Mouse (Mus musculus) adrenal gland (tissue): ENCODE data around the gene Vgll4.

Source experiments
- intact Hi-C: fragments of 180-260 bp; cut with DNase I; formaldehyde crosslinking; loops from one replicate; pipeline ENCODE4 v1.15.1; 2025

Gene Vgll4

DNA sequence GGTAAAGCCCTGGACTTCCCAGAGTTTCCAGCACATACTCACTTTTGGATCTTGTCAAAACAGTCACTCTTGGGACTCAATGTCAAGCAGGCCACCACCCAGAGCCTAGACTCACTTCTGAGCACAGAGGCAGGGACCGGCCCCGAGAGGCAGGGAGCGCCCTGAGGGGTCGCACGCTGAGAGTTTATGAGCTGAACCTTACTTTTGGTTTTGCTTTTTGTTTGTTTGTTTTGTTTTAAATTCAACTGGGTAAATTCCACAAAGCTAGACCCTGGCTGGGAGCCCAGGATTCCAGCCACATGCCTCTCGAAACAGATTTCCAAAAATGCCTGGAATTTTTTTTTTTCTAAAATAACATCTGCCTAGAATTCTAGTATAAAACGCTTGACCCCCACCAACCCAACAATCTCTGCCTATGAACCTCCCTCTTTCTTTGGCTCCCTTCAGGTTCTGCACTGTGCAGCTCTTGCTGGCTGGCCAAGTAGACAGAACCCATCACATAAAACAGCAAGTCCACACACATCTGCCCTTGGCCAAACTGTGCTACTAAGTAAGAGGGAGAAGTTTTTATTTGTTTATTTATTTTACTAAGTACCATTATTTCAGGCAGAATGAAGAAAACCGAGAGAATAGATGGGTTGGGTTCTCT lies 28.5 kb downstream of the Vgll4 start:
- intact Hi-C loops, result no loop called here

DNA sequence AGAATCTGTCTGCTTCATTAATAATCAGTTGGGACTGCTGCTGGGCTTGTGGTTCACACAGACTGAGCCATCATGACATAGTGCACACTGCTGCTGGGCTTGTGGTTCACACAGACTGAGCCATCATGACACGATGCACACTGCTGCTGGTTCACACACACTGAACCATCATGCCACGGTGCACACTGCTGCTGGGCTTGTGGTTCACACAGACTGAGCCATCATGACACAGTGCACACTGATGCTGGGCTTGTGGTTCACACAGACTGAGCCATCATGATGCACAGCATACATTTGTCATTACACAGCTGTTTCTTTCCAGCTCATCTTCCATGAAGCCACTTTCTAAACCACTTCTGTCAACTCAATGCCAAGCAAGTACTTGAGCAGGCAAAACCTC lies 30.1 kb downstream of the Vgll4 start:
- intact Hi-C loops, result loop anchor here (10.0 kb wide), 1 partner anchor 455 kb away; no protein-coding TSS in a partner anchor

DNA sequence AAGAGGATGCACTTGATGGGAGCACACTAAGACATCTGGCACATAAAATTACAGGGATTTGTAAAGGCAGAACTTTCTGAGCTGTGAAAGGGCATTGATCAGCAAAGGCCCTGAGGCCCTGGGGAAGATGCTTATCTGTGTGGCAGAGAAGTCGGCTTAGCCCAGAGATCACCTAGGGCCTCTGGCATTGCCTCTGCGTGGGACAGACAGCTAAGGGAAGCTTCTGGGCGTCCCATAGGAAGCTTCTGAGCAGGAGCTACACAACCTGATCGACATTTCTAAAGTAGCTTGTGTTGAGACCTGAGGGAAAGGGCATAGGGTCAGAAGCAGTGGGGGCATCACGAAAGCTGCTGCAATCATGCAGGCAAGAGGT lies 32.9 kb downstream of the Vgll4 start:
- intact Hi-C loops, result loop anchor here (10.0 kb wide), 1 partner anchor 452 kb away; no protein-coding TSS in a partner anchor

DNA sequence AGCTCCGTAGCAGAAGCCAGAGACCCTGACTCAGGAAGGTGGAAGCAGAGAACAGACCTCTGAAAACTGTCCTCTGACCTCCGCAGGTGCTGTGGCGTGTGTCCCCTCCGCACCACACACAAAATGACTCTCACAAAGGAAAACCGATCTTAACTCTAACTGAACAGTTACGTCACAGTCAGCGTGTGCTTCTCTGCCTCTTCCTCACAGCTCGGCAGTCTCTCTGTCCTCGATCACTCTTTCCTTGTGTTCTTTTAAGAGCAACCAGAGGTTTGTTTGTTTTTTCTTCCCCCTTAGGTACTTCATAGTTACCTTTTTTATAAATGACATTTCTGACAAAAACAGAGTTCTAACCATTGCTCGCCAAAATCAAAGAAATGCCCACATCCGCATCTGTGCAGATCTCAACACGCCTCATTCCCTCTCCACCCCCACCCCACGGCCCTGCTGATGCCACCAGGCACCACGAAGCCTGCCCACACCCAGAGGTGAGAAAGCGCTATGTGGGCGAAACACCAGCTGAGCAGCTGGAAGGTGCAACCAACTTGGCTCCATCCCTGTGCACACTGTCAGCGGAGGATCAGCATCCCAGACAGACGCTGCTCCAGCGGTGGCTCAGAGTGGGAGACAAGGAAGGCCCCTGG lies 33.4 kb downstream of the Vgll4 start:
- intact Hi-C loops, result loop anchor here (10.0 kb wide), 1 partner anchor 452 kb away; no protein-coding TSS in a partner anchor

DNA sequence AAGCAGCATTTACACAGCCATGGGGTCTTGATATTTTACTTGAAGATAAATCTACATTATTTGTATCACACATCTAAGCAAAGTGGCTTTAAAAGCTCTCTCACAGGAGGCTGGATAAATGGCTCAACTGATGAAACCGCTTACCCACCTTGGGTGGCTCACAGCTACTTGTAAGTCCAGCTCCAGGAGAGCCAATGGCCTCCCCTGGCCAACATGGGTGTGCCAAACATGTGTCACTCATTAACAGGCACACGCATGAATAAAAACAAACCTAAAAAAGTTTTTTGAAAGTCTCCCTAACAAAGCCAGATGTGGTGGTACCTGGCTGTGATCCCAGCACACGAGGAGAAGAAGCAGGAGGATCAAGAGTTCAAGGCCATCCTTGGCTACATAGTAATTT lies 34.4 kb downstream of the Vgll4 start:
- intact Hi-C loops, result loop anchor here (10.0 kb wide), 1 partner anchor 451 kb away; no protein-coding TSS in a partner anchor

DNA sequence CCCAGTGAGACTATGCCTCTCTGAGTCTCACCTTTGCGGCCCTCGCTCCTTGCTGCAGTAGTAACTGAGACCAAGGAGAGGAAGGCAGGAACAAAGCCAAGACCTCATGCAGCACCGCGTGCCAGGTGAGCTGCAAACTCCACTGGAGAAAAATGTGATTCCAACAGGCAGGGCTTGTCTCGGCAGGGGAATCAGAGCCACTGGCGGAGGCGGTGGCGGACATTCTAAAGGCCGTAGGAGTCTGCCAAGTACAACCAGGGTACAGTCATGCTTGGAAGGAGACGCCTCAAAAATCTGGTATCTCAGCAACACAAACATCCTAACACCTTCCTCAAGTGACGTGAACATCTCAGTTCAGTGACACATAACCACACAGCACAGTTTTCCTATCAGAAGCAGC lies 35.7 kb downstream of the Vgll4 start:
- intact Hi-C loops, result loop anchor here (10.0 kb wide), 1 partner anchor 449 kb away; no protein-coding TSS in a partner anchor

DNA sequence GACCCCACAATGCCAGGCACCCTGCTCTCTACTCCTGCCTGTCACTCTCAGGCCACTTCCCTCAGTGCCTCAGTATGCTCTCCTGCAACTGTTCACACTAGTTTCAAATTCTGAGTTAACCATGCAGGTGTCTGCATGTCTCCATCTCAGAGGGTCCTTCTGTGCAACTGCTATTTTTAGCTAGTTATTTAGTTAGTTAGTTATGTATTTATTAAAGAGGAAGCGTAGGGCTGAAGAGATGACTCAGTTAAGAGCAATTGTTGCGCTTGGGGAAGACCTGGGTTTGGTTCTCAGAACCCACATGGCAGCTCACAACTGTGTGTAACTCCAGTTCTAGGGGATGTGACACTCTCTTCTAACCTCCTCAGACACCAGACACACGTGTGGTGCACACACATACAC lies 36.8 kb downstream of the Vgll4 start:
- intact Hi-C loops, result loop anchor here (10.0 kb wide), 1 partner anchor 448 kb away; no protein-coding TSS in a partner anchor

DNA sequence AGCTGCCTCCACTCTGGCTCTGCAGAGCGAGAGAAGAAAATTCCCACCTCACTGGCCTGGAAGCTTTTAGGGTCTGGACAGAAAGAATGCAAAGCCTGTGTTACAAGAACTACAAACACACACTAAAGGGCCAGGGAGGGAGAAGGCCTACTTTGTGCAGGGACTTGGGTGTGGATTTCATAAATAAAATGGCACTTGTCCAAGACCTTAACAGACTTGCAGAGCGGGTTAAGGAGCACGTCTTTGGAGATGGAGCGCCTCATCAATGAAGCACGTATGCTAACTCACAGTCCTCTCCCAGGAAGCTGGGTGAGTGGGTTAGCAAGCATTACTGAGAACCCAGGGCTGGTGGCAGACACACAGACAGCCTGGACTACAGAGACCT lies 37.7 kb downstream of the Vgll4 start:
- intact Hi-C loops, result loop anchor here (10.0 kb wide), 1 partner anchor 447 kb away; no protein-coding TSS in a partner anchor

DNA sequence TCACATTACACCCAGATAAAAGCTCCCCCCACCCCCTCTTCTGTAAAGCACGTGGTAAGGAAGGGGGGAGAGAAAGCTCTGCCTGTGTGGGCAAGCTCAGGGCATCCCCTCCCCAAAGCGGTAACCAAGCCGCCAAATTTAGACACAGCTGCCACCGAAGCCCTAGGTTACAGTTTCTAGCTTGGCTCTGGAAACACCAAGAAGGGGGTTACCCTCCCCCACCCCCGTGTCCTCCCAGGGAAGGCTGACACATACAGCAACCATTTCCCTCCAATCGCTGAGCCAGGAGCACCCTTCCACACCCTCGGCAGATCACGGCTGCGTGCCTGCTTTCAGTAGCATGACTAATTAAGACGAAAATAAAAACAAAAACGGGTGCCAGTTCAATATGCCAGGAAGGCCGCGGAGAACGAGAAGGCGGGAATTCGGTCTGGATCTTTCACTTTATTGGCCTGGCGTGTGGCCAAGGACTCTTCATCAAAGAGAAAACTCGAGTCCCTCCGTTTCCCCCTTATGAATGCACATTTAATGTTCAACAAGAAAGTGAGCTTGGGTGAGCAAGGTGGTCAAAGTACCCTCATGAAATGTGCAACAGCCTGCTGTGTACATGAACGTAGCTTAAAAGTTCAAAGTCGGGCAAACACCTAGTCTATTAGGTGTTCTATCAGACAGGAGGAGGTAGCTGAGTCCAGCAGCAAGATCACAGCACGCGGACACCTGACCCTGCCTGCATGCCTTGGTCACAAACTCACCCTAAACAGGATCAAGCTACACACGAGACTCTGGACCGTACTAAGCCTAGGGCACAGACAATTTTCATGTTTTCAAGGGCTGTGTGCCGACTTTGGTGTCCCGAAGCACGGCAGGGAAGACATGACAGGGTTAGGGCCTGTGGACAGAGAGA lies 38.3 kb downstream of the Vgll4 start:
- intact Hi-C loops, result loop anchor here (10.0 kb wide), 1 partner anchor 447 kb away; no protein-coding TSS in a partner anchor

DNA sequence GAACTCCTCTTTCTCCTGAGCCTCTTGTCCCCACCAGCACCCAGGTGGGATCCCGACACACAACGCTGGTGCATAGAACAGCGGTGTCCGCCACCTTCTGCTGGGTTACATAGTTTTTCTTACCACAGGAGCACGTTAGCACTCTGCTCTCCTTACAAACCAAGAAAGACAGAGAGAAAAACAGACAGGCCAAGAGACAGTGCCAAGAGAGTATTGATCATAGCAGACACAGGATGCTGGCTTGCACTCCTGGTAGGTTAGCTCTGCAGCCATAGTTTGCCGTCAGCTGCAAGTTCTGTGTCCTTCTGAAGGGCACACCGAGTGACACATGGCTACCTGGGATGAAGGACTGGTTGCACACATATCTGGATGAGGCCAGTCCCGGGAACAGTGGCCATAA lies 39.1 kb downstream of the Vgll4 start:
- intact Hi-C loops, result loop anchor here (10.0 kb wide), 1 partner anchor 446 kb away; no protein-coding TSS in a partner anchor

DNA sequence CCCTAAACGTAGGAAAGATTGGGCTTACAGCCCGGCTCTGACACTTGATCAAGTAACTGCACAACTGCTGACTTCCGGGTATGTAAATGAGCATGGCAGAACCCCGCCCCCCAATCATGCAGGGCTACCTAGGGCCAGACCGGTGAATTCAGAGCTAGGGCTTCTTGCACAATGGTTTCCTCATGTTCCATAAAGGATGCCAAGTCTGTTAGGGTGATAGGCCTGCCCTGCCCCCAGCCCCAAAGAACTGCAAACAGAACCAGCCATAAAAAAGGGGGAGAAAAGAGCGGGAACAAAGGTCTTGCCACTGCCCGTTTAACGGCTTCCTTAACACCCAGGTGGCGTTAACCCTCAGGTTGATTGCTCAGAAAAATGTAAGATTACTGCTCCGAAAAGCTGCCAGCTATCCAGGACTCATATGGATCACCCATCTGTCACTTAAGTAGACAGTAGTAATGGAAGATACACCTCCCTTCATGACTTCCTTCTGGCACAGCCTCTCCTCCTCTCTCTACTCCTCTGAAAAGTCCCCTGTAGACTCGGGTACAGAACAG lies 39.7 kb downstream of the Vgll4 start:
- intact Hi-C loops, result loop anchor here (10.0 kb wide), 1 partner anchor 445 kb away; no protein-coding TSS in a partner anchor

DNA sequence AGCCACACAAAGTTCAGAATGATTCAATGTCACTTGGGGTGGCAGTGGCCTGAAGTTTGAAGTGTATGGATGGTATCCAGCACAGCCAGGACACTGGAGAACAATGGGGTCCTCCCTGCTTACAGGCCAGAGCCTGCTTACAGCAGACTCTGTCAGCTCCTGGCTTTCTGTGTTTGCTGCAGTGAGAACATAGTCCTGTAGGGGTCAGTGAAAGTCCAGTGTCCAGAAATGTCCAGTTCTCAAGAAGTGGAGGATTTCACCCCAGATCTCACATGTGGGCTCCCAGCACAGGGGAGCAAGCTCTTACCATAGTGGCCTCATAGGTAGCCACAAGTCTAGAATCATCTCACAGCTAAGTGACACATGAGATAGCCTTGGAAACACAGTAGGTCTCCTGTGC lies 40.4 kb downstream of the Vgll4 start:
- intact Hi-C loops, result loop anchor here (1.0 to 5.0 kb wide), 2 partner anchors 80 to 98 kb away; no protein-coding TSS in a partner anchor

DNA sequence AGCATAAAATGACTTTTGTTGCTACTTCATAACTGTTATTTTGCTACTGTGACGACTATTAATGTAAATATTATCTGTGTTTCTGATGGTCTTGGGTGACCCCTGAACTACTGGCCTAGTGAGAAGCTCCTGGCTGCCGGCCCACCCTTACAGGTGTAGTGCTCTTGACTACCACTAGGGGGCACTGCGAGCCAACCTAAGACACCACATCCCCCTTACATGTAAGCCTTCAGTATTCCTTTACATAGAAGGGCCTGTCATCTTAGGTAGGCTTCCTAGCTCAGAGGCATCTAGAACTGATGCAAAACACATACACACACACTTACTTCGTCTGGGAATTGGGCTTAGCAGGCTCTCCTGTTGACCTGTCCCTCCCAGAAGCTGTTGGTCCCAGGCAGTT lies 41.3 kb downstream of the Vgll4 start:
- intact Hi-C loops, result loop anchor here (5.0 kb wide), 1 partner anchor 99 kb away; no protein-coding TSS in a partner anchor

DNA sequence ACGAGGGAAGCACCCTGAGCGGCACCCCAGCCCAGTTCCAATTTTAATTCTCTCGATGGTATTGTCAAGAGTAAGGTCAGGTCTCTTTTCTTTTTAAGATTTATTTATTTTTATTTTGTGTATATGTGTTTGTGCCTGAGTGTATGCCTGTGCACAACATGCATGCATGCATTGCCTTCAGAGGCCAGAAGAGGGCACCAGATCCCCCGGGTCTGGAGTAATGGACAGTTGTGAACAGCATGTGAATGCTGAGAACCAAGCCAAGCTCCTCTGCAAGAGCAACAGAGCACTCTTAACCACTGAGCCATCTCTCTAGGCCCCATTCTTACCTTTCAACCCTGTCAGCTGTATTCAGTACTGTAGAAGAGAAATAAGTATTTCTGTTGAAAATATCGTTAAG lies 42.4 kb downstream of the Vgll4 start:
- intact Hi-C loops, result loop anchor here (5.0 kb wide), 1 partner anchor 100 kb away; no protein-coding TSS in a partner anchor

DNA sequence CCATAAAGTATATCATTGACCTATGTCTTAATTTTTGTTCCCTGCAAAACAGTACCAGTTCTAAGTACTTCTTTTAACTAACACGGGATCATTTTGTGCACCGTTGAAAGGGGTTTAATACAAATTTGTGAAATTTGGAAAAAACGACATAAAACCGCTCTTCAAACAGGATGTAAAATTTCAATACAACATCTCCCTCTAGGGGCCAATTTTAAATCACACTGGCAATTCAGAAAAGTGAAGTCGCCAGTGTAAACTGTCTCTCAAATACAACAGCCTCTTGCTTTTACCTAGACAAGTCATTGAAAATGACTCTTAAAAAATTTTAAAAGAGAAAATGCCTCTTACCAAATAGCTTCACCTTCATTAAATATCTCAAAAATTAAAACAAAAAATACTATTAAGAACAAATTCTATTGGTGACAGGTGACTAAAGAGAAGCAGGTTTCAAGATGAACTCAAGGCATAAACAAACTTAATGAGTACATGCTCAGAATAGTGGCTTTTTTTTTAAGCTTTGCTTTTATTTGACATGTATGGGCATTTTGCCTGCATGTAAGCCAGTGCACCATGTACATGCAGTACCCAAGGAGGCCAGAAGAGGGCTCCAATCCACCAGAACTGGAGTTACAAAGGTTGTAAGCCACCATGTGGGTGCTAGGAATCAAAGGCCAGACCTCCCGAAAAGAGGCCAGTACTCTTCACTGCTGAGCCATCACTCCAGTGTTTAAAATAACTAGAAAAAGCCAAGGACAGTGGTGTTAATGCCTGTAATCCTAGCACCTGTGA lies 43.2 kb downstream of the Vgll4 start:
- intact Hi-C loops, result loop anchor here (5.0 kb wide), 1 partner anchor 101 kb away; no protein-coding TSS in a partner anchor

DNA sequence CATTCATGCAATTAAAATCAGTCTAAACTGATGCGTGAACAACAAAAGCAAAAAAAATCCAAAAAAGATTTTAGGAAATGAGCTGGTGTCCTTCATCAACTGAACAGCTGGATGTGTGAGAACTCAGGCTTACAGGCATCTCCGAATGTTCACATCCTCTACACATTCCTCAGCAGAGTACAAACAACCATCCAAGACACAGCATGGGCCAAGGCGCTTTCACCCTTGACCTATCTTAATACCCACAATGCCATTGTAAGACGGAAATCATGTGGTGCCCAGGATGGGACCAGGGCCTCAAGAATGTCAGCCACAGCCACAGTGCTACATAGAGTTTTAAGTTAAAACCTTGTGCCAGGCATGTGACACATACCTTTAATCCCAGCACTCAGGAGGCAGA lies 44.6 kb downstream of the Vgll4 start:
- intact Hi-C loops, result loop anchor here (5.0 kb wide), 1 partner anchor 102 kb away; no protein-coding TSS in a partner anchor

DNA sequence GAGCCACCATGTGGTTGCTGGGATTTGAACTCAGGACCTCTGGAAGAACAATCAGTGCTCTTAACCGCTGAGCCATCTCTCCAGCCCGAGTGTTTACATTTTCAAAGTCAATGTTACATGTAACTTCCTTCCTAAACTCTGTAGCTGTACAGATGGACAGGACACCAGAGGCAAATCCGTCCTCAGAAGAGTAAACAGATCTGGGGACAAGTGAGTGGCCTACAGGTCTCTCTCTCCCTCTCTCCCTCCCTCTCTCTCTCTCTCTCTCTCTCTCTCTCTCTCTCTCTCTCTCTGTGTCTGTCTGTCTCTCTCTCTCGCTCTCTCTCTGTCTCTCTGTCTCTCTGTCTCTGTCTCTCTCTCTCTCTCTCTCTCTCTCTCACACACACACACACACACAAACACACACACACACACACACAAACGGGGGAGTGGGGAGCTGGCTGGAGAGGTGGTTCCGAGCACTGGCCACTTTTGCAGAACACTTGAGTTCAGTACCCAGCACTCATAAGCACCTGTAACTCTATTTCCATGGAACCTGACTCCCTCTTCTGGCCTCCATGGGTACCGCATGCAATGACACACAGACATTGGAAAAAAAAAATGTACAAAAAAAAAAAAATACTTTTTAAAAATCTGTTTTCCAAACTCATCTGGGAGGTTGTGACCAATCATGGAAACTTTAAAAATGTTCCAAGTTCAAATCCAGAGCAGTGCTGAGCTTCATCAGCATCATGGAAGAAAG lies 47.3 kb downstream of the Vgll4 start:
- intact Hi-C loops, result loop anchor here (2.0 kb wide), 1 partner anchor 198 kb away; no protein-coding TSS in a partner anchor

DNA sequence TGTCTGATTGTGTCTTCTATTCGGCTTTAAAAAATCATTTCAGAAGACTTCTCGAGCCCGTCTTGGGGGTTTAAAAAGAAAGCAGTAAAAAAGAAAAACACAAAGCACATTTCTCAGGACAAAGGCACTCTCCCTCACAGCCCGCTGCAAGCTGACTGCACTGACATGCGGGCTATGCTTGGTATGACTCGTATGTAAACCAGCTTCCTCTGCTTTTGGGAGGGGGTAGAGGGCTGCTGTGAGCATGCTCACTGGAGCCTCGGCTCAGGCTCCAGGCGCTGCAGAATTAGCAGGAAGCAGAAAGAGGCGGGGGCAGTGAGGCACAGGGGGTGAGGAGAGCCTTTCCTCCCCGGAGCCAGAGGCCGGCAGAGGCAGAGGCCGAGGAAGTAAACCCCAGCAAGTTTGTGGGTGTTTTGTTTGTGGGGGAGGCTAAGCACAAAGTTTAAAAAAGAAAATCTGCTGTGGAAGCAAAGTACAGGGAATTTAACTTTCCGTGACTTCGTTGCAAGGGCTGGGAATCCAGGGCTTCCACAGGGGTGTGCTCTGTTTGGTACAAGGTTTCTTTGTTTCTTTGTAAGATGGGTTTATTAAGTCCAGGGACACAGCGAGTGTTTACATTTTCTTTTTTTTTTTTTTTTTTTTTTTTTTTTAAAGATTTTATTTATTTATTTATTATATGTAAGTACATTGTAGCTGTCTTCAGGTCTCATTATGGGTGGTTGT lies 48.0 kb downstream of the Vgll4 start:
- intact Hi-C loops, result loop anchor here (2.0 kb wide), 1 partner anchor 197 kb away; no protein-coding TSS in a partner anchor
